Mouse (Mus musculus): ENCODE data around the gene Cd52.

Gene Cd52

GRCm38 (mm10) chr4:134051912-134052311 lies 43.0 kb downstream of the Cd52 start:
- DNase-seq (ENCODE audit: low read depth) = no peak

GRCm38 (mm10) chr4:134047648-134048047 lies 47.2 kb downstream of the Cd52 start:
- DNase-seq (ENCODE audit: low read depth) = no peak

- DNase-seq (ENCODE audit: low read depth) = no peak
These were observed 51.8 kb downstream of the Cd52 start for GRCm38 (mm10) chr4:134043041-134043440.

GRCm38 (mm10) chr4:134041317-134042123 lies 53.4 kb downstream of the Cd52 start:
- DNase-seq (ENCODE audit: low read depth) = no peak

- DNase-seq (ENCODE audit: low read depth) = peak; percentile 60
These were observed 58.9 kb downstream of the Cd52 start for GRCm38 (mm10) chr4:134035953-134036352.
